Mouse (Mus musculus) liver, adult 2 months (tissue): ENCODE results near the gene Adgrg5. TPM values are rescaled to one million over a fixed set of nuclear protein-coding genes. Genes with fewer than 3 reads are reported as not detected.

Experiments used
- DNase-seq: peaks from one replicate; pipeline ENCODE4 v3.0.0-alpha.2; 2011; ENCODE audit warnings: low read depth, low spot score; ENCODE audit errors: extremely low read depth
- H3K27ac ChIP-seq: fragments of 200-500 bp; replicated peaks from 2 replicates; pipeline ENCODE4 v1.5.1; 2012; ENCODE audit warnings: low read depth, mild to moderate bottlenecking, control low read depth, inconsistent platforms, low read length; ENCODE audit not compliant: insufficient read depth
- H3K27me3 ChIP-seq: fragments of 200-500 bp; 2 replicates; pipeline ENCODE4 v1.6.1; 2012; ENCODE audit warnings: mild to moderate bottlenecking, moderate library complexity, low read length, inconsistent platforms; ENCODE audit not compliant: control insufficient read depth, insufficient read depth
- H3K36me3 ChIP-seq: fragments of 200-500 bp; 2 replicates; pipeline ENCODE4 v1.6.1; 2012; ENCODE audit warnings: low read length, inconsistent platforms; ENCODE audit not compliant: control insufficient read depth, insufficient read depth
- H3K4me1 ChIP-seq: fragments of 200-500 bp; 2 replicates; pipeline ENCODE4 v1.6.1; 2011; ENCODE audit warnings: low read length; ENCODE audit not compliant: control insufficient read depth, insufficient read depth
- H3K4me3 ChIP-seq: fragments of 200-500 bp; 2 replicates; pipeline ENCODE4 v1.5.1; 2011; ENCODE audit warnings: low read depth, mild to moderate bottlenecking, control low read depth, low read length, moderate library complexity; ENCODE audit not compliant: insufficient read depth
- H3K79me2 ChIP-seq: fragments of 200-500 bp; 2 replicates; pipeline ENCODE4 v1.6.1; 2012; ENCODE audit warnings: inconsistent platforms, mild to moderate bottlenecking, low read length, moderate library complexity; ENCODE audit not compliant: control insufficient read depth, insufficient read depth
- H3K9ac ChIP-seq: fragments of 200-500 bp; 2 replicates; pipeline ENCODE4 v1.6.1; 2012; ENCODE audit warnings: low read depth, mild to moderate bottlenecking, control low read depth, inconsistent platforms, low read length
- CTCF ChIP-seq: fragments of 200-500 bp; IDR thresholded peaks from 2 replicates; pipeline ENCODE4 v1.5.1; 2011; ENCODE audit warnings: low read depth, low read length, control low read depth
- POLR2A ChIP-seq: fragments of 200-500 bp; IDR thresholded peaks from 2 replicates; pipeline ENCODE4 v1.6.1; 2011; ENCODE audit warnings: low read length, control low read depth; ENCODE audit not compliant: insufficient read depth; ENCODE audit errors: extremely low read depth
- WGBS: fragments of 180-500 bp; shearing (Covaris S2); methylation state at CpG from one replicate; pipeline ENCODE4 v1.1.7; 2018; 5-methylcytosine and 5-hydroxymethylcytosine counted together
- polyA plus RNA-seq: library from polyadenylated mRNA; depleted of rRNA; stranded (reverse); fragments of >200 nt; gene quantifications from 2 replicates; pipeline ENCODE4 v1.2.3, GENCODE M21; 2012
- total RNA-seq: library from RNA; depleted of rRNA; stranded (reverse); fragments of >200 nt; gene quantifications from 2 replicates; pipeline ENCODE4 v1.2.3, GENCODE M21; 2014

The Adgrg5 gene
- total and polyA plus RNA-seq, 2 experiments: 0.18 to 0.77 TPM

- TF ChIP-seq POLR2A (no peak), CTCF (no peak)
- Histone ChIP-seq H3K4me1 (no peaks in the 10 kb centered on the region), H3K79me2 (no peaks in the 10 kb centered on the region), H3K4me3 (peak within 1 kb of the TSS; percentile 70), H3K36me3 (no peaks in the 10 kb centered on the region), H3K27ac (no peak within 1 kb of the TSS), H3K27me3 (peaks cover 10% of the 10 kb centered on the region), H3K9ac (peak within 1 kb of the TSS; percentile 75)
- 8% methylated on average over 47 of the region's 51 CpGs for WGBS
- no peak for DNase-seq
Observed at GRCm38 (mm10) chr8:94917851-94918495, 5.5 kb upstream of the Adgrg5 start, which contains the start of gene Ccdc102a. Gene Ccdc102a (minus strand): TSS chr8:94918098.

- Histone ChIP-seq H3K79me2 (no peaks in the 10 kb centered on the region), H3K9ac (no peak overlapping the region), H3K4me3 (no peak overlapping the region), H3K4me1 (no peaks in the 10 kb centered on the region), H3K36me3 (no peaks in the 10 kb centered on the region), H3K27ac (no peak overlapping the region), H3K27me3 (peaks cover 3% of the 10 kb centered on the region; the same call in 1 of the 2 replicates)
- TF ChIP-seq CTCF (no peak), POLR2A (no peak)
- no peak for DNase-seq
Observed at GRCm38 (mm10) chr8:94919256-94919655, 4.2 kb upstream of the Adgrg5 start.

DNA sequence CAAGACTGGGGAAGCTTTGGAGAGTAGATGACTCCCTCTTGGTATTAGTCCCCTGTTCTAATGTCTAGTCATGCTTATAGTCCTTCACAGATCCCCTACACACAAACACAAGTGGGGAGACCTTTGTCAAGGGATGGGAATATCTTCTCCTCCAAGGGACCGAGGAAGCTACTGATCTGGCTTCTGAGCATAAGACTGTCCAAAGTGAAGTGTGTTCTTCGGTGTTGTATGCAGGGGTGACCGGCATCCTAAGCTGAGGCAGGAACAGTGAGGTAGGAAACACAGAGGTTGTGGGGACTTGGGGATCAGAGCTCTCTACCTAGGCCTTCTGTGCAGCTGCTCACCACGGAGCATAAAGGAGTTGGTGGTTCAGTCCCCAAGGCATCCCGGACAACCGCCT is 1.3 kb upstream of the Adgrg5 start:
- H3K27me3 ChIP-seq: peaks cover 3% of the 10 kb centered on the region; the same call in 1 of the 2 replicates
- no peak overlapping the region for H3K27ac ChIP-seq
- 68% methylated on average over 6 of the region's 6 CpGs for WGBS
- H3K4me3 ChIP-seq: no peak overlapping the region
- no peak overlapping the region for H3K9ac ChIP-seq
- no peak for DNase-seq
- H3K4me1 ChIP-seq: no peaks in the 10 kb centered on the region
- TF ChIP-seq POLR2A (no peak), CTCF (no peak)
- H3K36me3 ChIP-seq: no peaks in the 10 kb centered on the region
- no peaks in the 10 kb centered on the region for H3K79me2 ChIP-seq

GRCm38 (mm10) chr8:94922602-94923001 is 892 bp upstream of the Adgrg5 start:
- H3K36me3 ChIP-seq: no peaks in the 10 kb centered on the region
- DNase-seq: no peak
- no peaks in the 10 kb centered on the region for H3K79me2 ChIP-seq
- H3K27ac ChIP-seq: no peak overlapping the region
- no peaks in the 10 kb centered on the region for H3K4me1 ChIP-seq
- WGBS: 37% methylated on average over 8 of the region's 8 CpGs
- no peak overlapping the region for H3K9ac ChIP-seq
- no peak overlapping the region for H3K4me3 ChIP-seq
- H3K27me3 ChIP-seq: peaks cover 3% of the 10 kb centered on the region; the same call in 1 of the 2 replicates
- TF ChIP-seq POLR2A (no peak), CTCF (no peak)

GRCm38 (mm10) chr8:94928227-94928626 is 4.7 kb downstream of the Adgrg5 start:
- H3K4me3 ChIP-seq: no peak overlapping the region
- no peak for DNase-seq
- no peak for TF ChIP-seq POLR2A
- TF ChIP-seq CTCF: no peak

GRCm38 (mm10) chr8:94933918-94934317 is 10.4 kb downstream of the Adgrg5 start:
- DNase-seq: no peak
- Histone ChIP-seq H3K4me3 (no peak overlapping the region), H3K27ac (no peak overlapping the region), H3K27me3 (no peaks in the 10 kb centered on the region), H3K79me2 (no peaks in the 10 kb centered on the region), H3K9ac (no peak overlapping the region), H3K4me1 (no peaks in the 10 kb centered on the region), H3K36me3 (no peaks in the 10 kb centered on the region)
- WGBS: 57% methylated on average over 5 of the region's 5 CpGs
- TF ChIP-seq POLR2A (no peak), CTCF (no peak)

More at GRCm38 (mm10) chr8:94928227-94928626, 4.7 kb downstream of the Adgrg5 start:
- Histone ChIP-seq H3K27ac (no peak overlapping the region), H3K9ac (no peak overlapping the region), H3K27me3 (no peaks in the 10 kb centered on the region), H3K36me3 (no peaks in the 10 kb centered on the region), H3K79me2 (no peaks in the 10 kb centered on the region), H3K4me1 (no peaks in the 10 kb centered on the region)
- WGBS: 72% methylated on average over 3 of the region's 3 CpGs
